Mouse (Mus musculus): ENCODE results near the gene Atp2b4. TPM values are rescaled to one million over a fixed set of nuclear protein-coding genes. Genes with fewer than 3 reads are reported as not detected.
A peak's percentile ranks its signal among the peaks of the same experiment; 100 is the strongest.

The Atp2b4 gene
- polyA plus RNA-seq, 1 experiment = 45.4 TPM

DNA sequence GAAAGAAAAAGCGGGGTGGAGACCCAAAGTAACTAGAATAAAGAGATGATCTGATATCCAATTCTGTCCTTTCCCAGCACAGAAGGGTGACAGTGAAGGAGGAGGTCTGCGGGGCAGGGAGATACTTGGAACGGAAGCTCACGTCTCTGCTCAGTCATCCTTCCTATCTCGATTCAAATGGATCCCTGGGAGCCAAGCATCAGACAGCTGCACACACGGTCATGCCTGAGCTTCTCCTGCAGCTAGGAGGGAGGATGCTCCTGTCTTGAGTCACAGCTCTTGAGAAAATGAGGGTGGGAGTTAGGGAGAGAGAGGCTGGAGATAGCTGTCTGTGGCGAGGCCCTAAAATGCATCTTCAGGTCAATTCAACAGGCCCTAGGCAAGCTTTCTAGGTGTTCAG is 64.2 kb downstream of the Atp2b4 start:
- TF ChIP-seq GATA1 (IDR thresholded peaks at IDR 0.05; ENCODE audit: low read length) = no peak

DNA sequence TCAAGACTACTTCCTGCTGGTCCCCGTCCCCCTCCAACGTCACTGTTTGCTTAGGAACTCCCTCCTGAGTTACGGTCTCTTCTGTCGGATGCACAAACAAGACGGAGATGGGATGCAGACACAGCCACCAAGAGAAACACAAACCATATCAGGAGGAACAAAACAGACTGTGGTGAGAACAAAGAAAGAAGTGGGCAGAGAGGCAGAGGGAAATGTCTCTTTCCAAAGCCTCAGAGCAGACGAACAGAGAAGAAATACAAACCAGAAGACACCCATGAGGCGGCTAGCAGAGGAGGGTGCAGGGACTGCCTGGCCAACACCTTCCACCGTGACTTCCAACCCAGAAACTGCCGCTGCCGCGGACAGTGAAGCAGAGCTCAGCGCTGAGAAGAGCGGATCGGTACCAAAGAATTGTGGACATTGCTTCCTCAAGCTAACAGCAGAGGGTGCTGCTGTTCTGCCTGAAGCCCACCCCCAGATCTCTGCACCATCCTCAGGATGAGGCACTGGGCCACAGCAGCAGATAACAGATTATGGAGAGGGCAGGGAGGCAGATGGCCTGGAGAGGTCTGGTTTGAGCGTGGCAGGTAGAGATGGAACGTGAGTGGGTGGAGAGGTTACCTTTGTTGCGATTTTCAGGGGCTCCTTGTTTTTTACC is 64.7 kb downstream of the Atp2b4 start:
- TF ChIP-seq GATA1 (IDR thresholded peaks at IDR 0.05; ENCODE audit: low read length) = peak; percentile 15

DNA sequence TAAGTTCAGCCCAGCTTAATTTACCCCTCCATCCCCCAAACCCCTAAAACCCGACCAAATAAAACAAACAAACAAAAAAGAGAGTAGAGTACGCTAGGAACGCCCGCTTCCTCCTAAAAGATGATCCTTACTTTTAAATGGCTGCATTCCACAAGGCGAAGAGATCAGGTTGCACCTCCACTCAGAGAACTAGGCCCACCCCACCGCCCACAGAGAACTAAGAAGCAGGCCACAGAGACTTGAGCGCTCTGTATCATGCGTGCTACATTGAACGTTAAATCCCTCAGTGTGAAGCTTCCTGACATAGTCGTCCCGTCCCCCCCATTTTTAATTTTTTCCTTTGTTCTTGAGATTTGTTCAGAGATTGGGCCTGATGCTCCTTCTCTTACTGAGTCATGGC is 68.0 kb downstream of the Atp2b4 start:
- no peak for TF ChIP-seq GATA1 (IDR thresholded peaks at IDR 0.05; ENCODE audit: low read length)

DNA sequence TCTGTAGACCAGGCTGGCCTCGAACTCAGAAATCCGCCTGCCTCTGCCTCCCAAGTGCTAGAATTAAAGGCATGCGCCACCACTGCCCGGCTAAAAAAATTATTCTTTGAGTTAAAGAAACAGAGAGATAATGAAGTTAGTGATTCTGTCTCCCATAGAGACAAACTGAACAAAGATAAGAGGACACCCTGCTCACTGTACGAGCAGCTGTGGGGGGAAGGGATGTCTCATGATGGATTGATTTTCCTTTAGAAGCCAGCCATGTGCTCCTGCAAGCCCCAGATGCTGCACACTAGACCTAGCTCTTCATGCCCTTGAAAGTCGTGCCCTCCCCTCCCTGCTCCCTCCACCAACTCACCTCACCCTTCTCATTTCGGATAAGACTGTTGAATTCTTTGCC is 72.5 kb downstream of the Atp2b4 start:
- TF ChIP-seq GATA1 (IDR thresholded peaks at IDR 0.05; ENCODE audit: low read length) = no peak

DNA sequence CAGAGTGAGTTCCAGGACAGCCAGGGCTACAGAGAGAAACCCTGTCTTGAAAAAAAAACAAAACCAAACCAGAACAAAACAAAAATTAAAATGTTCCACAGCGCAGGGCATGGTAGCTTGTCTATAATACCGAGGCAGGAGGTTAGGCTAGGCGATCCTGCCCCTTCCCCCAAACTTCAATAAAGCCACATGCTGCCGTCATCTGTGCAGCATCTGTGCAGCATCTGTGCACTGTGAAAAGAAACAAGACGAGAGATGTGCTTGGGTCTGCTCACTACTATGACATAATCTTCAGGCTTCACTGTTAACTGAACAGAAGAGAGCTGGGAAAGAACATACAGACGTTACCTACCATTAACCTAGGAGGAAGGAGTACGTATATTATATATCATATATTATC is 80.5 kb downstream of the Atp2b4 start:
- TF ChIP-seq GATA1 (IDR thresholded peaks at IDR 0.05; ENCODE audit: low read length) = no peak

DNA sequence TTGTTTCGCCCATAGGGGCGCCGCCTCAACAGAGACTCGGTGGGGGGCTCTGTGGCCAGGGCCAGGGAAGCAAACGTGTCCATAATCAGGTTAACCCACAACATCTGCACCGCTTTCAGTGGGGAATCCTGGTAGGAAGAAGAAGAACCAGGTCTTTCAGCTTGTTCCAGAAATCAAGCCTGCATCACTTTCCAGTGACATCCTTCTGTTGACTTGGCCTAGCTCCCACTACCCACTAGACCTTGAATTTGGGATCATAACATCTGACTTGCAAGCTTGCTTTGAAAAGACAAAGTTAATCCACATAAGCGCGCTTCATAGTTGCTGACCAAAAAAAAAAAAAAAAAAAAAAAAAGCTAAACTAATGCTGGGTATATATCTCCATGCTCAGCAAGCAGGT is 82.1 kb downstream of the Atp2b4 start:
- no peak for TF ChIP-seq GATA1 (IDR thresholded peaks at IDR 0.05; ENCODE audit: low read length)

DNA sequence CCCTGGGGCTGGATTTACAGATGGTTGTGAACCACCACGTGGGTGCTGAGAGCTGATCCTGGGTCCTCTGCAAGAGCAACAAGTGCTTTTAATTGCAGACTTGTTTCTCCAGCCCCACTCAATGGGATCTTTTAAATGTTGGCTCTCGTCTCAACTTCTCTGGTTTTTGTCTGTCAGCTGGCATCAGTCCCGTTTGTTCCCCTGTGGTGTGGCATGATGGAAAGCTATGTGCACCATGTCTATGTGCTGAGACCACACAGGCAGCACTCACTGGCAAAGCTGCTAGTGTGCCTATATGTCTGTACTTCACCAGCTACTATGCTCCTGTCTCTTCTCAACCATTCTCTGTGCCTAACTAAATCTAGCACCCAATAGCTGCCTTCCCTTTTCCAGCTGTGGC is 82.5 kb downstream of the Atp2b4 start:
- TF ChIP-seq GATA1 (IDR thresholded peaks at IDR 0.05; ENCODE audit: low read length) = no peak

DNA sequence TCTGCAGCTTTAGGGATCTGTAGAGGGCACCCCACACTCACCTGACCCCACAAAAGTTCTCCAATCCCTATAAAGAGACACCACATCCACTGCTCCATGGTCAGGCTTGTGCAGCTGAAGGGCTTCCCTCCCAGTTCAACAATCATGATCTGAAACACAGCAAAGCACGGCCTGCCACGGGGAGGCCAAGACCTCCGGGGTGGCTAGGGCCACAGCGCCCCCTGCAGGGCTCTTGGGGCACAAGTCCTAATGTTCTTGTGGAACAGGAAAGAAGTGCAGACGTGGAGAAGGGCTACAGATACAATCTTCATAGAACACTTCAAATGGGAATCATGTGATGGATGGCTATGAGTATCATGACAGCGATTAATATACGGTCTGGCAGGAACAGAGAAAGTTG is 84.4 kb downstream of the Atp2b4 start:
- TF ChIP-seq GATA1 (IDR thresholded peaks at IDR 0.05; ENCODE audit: low read length) = no peak

DNA sequence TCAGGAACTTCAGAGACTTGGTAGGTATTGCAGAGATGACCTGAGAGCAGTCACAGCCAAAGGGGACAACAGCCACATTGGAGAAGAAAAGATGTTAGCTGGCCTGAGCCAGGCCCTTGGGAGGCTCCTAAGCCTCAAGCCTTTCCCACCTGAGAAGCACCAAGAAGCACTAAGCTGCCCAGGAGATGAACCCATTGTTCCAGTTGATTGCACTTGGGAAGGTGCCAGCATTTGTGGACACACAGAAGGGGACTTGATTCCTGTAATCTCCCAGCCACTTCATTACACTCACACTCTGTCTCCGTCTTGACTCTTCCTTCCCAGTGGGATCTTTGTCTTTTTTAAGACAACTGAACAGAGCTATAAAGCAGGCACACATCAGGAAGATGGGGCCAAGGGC is 85.7 kb downstream of the Atp2b4 start:
- TF ChIP-seq GATA1 (IDR thresholded peaks at IDR 0.05; ENCODE audit: low read length) = no peak

DNA sequence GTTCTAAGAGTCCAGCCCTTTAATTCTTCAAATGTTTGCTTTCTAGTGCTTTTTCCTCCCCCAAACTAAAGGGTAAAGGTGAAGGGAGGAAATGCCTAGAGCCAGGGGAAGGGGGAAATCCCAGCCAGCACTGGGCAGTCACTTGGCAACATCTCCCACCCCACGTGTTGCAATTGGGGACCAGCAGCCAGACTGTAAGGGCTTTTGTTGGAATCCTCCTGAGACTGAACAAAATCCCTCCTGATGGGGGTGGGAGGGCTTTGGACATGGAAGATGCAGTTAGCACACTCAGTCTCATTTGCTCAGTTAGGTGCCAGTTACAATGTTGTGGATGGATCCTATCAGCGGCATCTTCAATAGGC is 87.9 kb downstream of the Atp2b4 start:
- TF ChIP-seq GATA1 (IDR thresholded peaks at IDR 0.05; ENCODE audit: low read length) = no peak

DNA sequence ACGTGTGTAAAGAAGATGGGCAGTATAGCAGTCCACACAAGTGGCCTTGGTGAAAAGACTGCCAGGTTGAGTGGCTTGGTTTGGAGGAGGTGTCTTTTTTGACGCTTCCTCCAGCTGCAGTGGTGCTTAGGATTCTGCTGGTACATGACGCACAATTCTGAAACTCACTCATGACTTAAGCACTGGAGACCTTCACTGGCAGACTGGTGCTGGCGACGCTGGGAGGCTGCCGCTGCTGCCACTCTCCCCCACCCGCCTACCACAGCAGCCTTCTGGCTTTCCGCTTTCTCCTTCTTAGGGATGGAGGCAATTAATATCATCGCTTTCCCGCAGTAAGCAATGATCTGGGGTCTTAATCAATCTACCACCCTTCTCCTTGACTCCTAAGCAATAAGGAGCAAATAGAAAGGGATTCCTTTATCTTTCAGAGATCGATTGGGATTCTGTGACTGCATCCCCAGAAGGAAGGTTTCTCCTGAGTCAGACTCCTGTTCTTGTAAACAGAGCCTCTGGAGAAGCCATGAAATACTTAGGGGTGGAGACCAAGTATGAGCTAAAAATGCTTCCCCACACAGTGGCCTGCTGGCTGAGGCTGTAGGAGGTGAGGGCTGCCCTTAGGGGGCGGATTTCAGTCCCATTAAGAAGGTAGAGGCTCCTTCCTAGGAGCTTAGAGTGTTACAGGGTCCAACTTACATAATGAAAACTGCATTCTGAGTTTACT is 88.4 kb downstream of the Atp2b4 start:
- no peak for TF ChIP-seq GATA1 (IDR thresholded peaks at IDR 0.05; ENCODE audit: low read length)

DNA sequence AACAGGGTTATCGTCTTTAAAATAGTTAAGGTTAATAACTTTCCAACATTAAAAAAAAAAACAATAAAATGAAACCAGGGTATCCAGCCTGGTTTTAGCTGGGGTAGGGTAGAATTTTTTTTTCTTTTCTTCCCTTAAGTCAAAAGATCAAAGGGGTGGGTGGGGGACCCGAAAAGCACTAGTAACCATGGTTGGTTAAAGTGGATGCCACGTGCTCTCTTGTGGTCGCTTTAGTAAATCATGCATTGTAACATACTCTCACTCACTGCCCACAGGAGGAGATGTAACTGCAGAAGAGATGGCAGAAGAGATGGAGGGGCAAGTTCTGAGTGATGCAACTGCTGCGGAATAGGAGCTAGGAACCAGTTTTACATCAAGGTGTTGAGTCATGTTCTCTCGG is 89.5 kb downstream of the Atp2b4 start:
- no peak for TF ChIP-seq GATA1 (IDR thresholded peaks at IDR 0.05; ENCODE audit: low read length)

DNA sequence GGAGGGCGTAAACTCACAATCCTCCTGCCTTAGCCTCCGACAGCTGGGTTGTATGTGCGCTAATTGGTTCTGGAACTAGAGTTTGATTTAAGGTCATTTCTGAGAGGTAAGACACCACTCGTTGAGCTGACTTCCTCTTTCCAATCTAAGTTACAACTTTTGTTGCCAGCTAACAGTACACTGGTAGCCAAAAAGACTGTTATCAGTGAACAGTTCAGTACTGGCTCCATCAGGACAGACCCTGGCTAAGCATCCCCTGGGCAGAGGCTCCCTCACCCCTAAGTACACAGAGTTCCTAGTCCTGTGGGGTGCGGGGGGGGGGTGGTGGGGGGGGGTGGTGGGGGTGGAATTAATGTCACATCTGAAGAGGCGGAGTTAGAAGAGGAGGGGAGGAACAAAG is 89.9 kb downstream of the Atp2b4 start:
- no peak for TF ChIP-seq GATA1 (IDR thresholded peaks at IDR 0.05; ENCODE audit: low read length)

DNA sequence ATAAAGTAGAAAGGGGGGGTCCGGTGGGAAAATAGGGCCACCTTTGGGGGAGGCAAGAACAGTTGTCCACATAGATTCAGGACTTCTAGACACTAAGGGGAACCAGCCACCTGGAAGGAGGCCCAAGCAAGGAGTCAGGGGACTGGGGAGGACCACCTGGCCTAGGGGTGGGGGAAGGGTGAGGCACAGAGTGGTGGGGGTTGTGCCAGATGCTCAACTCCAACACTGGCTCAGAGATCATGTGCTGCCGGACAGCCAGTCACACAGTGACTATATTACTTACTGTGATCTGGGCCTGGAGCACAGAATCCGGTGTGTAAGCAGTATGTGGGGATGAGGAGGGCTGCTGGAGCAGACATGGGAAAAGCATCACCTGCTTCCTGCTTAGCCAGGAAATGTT is 91.5 kb downstream of the Atp2b4 start:
- TF ChIP-seq GATA1 (IDR thresholded peaks at IDR 0.05; ENCODE audit: low read length) = no peak

DNA sequence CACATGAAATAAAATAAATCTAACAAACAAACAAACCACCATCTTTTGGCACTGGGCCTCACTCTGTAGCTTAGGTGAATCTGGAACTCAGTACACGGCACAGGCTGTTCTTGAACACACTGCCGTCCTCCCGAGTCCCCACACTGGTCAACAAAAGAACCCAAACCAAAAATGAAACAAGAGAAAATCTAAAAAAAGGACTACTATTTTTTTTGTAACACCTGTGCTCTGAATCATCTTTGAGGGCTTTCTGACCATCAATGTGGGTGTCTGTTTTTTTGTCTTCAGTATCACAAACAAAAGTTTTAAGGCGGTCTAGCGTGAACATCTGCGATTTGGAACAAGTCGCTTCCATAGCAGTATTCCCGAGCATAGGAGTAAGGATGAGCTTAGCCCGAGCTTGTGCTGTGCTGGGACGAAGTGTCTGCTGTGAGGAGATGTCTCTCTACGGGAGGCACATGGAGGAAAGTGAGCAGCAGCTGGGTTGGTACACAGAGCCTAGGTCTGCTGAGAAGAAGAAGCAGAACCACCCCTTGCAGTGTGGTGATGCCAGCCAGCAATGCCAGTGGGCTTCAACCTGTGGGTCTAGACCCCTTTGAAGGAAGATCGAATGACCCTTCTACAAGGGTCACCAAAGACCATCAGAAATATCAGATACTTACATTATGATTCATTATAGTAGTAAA is 102.8 kb downstream of the Atp2b4 start:
- no peak for TF ChIP-seq GATA1 (IDR thresholded peaks at IDR 0.05; ENCODE audit: low read length)

DNA sequence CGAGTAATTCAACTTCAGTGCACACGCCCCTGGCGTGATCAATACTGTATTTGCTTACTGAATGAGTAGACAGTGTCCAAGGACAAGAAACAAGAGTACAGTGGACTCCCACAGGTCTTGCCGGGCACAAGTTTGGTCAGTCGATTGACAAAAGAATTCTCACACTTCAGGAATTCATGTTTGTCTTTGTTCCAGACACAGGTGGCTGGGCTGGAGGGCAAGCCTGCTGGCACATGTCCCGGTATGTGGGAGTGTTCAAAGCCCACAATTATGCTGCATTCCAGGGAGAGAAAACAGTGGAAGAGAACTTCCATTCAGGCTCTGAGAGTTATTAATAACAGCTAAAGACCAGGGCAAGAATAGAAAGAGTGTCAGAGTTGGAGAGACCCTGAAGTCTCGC is 104.9 kb downstream of the Atp2b4 start:
- TF ChIP-seq GATA1 (IDR thresholded peaks at IDR 0.05; ENCODE audit: low read length) = no peak

DNA sequence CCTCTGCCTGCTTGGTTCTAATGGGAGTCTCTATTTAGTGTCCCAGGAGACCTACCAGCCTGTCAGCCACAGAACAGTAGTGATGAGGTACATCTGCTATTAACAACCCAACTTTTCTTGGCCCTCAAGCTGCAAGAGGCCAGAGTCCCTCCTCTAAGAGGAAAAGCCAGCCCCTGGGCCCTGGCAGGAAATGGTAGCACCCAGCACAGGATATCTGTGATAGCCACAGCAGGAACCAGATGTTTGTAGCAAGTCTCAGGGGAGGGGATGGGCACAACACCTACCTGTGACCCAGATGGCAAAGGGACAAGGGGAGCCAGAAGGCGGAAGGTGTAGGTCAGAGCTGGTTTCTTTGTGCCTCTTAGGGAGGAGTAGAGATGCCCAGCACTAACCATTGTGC is 106.0 kb downstream of the Atp2b4 start:
- TF ChIP-seq GATA1 (IDR thresholded peaks at IDR 0.05; ENCODE audit: low read length) = no peak

All from G1E-ER4 (cell line).